Mouse (Mus musculus) thymus, postnatal 0 days (tissue): ENCODE measurements around the gene Rsph1. TPM values are rescaled to one million over a fixed set of nuclear protein-coding genes. Genes with fewer than 3 reads are reported as not detected.

Experiments
- DNase-seq: peaks from one replicate; pipeline ENCODE4 v3.0.0-alpha.2; 2015; ENCODE audit warnings: low spot score
- polyA plus RNA-seq: library from polyadenylated mRNA; unstranded; fragments of >200 nt; fragmentation: Nextera tagmentation; extraction: Ambion mirVana; gene quantifications from 2 replicates; pipeline ENCODE4 v1.2.1, GENCODE M21; 2015

The Rsph1 gene
- polyA plus RNA-seq, 1 experiment from 2014 or later: 1.2 TPM

DNA sequence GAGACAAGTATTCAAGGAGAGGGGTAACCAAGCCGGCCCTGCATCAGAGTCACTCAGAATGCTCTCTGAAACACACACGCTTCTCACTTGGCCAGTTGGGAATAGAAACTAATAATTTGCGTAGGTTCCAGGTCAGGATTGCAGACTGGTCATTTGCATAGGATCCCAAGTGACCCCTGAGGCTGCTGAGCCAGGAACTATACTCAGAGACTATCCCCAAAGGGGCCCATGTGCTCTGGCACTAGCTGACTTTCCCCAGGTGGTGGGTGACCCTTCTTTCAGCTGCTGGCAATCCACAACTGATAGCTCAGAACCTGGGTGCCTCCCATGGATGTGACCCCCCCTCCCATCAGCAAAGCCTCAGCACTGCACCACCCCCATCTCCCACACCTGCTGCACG, 18.0 kb downstream of the Rsph1 start:
- no peak for DNase-seq

DNA sequence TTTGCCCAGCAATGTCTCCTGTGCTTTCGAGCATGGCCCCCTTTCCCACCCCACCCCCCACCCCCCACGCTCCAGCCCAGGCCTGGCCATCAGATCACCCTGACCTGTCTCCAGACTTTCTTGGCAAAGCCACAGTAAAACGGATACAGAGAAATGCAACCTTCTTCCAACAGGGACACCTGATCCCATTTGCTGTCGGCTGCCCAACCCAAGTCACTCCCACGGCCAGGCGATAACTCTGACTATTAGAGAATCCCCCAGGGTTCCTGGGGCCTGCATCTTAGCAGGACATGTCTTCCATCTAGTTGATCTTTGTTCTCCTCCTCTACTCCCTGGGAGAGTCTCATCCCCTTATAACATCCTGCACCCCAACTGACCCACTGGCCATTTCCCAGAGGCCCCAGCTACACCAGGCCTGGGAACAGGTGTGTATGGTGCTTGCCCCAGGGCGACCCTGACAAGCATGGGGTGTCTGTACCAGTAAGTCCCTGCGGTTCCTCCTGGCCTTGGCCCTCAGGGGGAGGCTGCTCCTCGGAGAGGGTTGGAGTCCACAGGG, 18.8 kb downstream of the Rsph1 start:
- DNase-seq: no peak

DNA sequence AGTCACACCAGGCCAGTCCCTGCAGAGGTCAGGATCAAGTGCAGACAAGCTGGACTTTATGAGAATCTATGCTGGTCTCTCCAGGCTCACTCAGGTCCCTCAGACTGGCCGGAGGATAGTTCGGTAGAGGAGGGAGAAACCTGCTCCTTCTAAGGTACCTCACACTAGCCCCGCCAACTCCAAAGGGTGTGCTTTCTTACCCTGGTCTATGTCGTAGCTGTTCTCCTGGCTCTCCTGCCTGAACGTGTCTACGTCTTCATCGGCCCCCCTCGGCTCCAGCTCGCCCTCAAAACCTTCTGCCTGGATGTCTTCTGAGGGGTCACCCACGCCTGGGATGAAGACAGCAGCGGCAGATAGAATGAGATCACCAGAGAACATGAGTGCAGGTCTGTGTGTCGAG, 19.3 kb downstream of the Rsph1 start:
- no peak for DNase-seq

DNA sequence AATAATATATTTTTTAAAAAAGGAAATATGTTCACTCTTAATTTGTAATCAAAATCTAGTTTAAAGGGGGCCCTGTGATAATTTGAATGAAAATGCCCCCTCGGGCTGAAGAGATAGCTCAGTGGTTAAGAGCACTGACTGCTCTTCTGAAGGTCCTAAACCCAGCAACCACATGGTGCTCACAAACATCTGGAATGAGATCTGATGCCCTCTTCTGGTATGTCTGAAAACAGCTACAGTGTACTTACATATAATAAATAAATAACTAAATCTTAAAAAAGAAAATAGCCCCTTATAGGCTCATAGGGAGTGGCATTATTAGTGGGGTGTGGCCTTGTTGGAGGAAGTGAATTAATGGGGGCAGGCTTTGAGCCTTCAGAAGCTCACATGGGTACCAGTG, 20.0 kb downstream of the Rsph1 start:
- peak; percentile 30 for DNase-seq

DNA sequence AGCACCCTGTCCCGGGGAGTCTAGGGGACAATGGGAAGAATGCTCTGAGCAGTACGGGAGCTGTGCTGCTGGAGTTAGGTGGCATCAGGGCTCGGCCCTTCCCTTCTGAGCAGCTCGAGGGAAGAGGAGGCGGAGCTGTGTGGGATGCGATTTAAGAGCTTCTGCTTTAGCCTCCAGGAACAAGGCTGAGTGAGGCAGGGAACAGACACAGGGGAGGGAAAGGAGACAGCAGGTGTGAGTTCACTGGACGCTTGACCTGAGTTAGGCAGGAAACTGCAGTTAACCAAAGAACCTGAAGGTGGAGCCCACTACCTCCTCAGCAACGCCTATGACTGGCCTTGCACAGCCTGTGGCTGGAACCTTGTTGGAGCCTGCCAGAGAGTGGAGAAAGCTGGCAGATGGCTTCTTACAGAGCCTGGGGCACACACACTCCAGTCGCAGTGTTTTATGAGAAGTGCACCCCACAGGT, 22.7 kb downstream of the Rsph1 start:
- peak; percentile 72 for DNase-seq

DNA sequence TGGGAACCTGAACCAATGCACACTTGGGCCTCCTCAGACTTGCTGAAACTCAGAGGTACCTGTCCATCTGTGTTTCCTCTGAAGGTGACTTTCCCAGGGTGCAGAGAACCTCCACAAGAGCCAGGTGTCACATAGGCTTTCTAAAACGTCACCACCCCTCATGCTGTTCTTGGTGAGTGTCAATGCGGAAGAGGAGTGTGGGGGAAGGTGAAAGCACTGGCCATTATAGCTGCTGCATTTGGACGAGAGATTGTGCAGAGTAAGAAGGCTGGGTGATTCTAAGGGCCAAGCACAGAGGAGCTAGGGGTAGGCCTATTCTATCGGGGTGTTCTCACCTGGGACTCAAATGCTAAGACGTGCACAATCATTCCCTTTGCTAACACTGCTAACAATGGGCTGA, 23.2 kb downstream of the Rsph1 start:
- DNase-seq: no peak

DNA sequence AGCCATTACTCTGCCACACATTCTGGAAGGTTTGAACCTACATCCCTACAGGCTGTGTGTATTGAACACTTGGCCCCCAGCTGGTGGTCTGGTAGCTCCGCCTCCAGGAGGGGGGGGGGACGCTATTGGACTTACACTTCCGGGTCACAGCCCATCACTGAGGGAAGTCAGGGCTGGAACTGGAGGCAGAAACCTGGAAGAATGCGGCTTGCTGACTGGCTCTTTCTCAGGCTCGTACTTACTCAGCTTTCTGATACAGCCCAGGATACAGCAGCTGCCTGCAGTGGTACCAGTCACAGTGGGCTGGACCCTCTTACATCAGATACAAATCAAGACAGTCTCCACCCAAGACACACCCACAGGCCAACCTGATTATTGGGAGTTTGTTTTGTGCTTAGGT, 30.0 kb downstream of the Rsph1 start:
- DNase-seq: no peak

DNA sequence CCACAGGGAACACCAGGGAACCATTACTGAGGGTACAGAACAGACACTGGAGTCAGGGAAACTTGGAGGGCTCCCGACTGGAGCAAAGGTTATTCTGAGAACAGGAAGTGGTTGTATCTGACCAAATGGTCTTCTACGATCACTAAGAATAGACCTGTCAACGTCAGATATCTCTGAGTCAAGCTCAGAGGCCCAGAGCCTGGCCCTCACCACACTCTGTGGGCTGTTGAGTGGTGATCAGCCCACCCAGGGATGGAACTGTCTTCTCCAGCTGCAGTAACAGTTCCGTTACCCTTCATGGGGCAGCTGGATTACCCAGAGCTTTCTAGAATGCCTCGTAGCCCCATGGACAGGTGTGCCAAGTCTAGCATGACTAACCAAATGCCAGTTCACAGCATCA, 31.9 kb downstream of the Rsph1 start:
- DNase-seq: no peak

DNA sequence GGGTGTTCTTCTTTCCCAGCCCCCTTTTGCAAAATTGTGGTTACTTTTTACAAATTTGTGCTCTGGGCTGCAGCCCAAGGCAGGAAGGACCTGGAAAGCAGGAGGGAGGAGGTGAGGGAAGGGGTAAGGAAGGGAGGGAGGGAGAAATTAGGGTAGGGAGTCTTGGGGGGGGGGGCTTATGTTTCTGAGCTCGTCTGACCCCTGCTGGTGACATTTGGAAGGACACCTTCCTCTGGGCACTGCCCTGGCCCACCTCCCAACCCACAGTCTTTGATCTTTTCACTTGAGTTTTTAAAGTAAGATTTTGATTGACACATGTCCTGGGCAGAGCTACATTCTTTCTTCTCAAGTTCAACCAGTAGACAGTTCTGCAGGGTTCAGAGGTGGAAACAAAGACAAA, 34.4 kb downstream of the Rsph1 start:
- peak; percentile 46 for DNase-seq

DNA sequence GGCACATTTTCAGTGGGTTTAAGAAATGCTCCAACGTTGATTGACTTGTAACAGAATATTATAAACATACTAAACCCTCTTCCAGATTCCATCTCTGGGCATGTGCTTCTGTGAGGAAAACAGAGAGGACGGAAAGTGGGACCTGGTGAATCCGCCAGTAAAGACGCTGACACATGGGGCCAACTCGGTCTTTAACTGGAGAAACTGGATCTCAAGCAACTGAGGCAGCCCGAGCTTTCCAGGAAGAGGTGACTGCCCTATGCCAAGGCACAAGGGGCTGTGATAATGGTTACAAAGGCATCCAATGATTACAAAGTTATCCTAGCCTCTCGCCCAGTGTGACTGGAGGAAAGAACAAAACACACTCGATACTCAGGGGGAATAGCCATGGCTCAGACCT, 36.0 kb downstream of the Rsph1 start:
- DNase-seq: no peak

DNA sequence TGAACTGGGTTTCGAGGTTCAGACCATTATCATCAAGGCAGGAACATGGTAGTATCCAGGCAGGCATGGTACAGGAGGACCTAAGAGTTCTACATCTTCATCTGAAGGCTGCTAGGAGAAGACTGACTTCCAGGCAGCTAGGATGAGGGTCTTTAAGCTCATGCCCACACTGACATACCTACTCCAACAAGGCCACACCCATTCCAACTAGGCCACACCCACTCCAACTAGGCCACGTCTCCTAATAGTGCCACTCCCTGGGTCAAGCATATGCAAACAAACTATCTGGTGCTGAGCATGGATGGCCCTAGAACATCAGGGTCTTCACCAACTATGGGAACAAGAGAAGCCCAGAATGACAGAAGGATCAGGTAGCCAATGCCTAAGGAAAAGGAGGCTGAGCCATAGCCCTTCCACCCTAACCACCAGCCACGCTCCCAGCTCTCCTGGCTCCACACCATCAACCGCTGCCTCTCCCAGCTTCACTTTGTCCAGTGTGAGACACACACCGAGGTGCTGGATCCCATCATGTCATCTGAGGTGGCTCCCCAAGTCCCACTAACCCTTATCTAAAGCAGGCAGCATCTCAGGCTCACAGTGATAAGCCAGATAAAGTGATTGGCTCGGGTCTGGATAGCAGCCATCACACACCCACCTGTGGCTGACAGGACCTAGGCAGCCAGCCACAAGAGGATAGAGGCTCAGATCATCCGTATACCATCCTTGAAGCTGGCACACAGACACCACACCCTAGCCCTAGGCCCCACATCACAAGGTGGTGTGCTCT, 38.8 kb downstream of the Rsph1 start:
- DNase-seq: no peak

DNA sequence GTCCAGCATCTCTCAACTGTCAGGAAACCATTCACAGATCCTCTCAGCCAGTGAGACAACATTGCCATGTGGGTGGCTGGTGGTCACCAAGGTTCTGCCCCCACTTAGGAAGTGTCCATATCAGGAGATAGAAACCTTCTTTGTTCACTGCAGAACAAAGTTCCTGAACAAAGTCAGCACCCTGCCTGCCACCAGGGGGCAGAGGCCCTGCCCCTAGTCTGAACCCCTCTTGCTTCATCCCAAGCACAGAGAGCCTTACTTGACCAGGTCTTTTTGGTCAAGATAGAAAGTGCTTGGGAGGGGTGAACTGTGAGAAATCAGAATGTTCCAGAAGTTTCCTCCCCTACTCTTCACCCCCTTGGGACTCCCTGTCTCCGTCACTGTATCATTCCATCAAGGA, 41.3 kb downstream of the Rsph1 start:
- no peak for DNase-seq

DNA sequence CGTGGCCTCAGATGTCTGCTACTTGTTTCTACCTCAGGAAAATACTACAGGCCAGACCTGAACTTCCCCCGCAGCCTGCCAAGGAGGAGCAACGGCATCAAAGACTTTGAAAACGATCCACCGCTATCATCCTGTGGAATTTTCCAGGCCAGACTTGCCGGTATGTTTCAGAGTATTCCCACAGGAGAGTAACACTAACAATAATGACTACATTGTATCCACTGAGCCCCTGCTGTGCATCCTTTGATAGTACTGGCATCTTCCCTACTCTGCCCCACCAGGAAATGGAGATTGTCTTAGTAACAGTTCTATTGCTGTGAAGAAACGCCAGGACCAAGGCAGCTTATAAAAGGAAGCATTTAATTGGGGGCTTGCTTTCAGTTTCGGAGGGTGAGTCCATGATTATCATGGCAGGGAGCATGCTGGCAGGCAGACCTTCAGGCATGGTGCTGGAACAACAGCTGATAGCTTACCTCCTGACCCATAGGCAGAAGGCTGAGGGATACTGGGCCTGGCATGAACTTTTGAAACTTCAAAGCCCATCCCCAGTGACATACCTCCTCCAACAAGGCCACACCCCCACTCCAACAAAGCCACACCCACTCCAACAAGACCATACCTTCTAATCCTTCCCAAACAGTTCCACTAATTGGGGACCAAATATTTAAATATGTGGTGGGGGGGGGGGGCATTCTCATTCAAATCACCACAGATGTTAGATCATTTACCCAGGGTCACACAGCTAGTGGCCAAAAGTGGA, 44.8 kb downstream of the Rsph1 start:
- no peak for DNase-seq

DNA sequence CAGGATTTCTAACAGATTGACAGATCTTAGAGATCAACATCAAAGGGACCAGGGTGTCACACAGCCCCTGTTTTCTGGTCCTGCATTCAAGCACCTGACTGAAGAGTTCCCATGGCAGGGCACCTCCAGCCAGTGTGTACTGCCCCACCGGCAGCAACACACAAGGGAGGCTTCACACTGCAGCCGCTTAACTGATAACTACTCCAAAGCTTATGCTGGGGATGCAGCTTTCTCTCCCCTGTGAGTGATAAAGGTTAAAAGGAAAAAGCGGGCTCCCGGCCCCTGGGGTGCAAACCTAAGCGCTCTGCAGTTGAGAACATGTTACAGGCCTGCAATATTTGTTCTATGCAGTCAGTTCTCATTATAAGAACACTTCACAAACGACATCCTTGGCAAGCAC, 45.4 kb downstream of the Rsph1 start:
- no peak for DNase-seq

DNA sequence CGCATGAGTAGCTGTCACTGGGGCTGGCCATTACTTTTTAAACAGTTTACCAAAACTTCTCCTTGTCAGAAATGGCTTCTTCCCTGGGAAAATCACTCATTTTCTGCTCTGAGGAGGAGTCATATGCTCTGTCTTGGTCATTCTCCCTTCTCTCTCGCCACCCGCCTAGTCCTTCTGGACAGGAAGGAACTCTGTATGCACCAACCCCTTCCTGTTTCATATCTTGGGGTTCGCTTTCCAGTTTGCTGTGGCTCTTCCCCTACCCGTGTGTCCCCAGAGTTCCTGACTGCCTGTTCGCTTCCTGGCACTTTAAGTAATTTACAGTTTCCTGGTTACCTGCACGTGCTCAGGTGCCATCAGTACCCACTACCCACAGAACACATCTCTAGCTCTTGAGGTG, 50.3 kb downstream of the Rsph1 start:
- no peak for DNase-seq

DNA sequence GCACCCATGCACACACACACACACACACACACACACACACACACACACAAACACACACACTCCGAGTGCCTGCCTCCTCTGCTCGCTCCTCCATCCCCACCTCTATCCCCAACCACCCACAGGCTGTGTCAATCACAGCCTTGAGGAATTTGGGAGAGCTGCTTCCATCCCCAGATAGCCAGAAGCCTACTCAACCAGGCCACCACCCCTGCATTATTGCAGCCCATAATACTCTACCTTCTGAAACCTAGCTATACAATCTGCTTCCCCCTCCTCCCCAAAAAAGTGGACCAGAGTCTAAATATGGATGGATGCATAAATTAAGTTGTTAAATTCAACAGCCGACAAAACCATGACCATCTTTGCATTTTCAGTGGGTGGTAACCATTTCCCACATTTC, 50.8 kb downstream of the Rsph1 start:
- DNase-seq: no peak

DNA sequence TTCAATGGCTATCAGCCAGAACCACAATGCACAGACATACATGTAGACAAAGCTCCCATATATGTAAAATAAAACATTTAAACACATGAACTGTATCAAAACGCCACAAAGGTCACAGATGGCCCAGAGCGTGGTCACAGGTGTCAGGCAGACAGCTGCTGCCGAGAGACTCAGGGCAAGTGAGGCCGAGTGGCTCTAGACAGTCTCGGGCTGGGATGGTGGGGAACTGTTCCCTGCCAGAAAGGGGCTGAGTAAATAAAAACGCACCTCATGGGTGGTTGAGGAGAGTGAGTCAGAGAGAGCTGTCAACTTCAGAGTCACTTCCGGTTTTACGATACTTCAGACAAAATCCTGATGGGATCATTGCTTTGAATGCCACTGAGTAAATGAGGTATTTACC, 52.6 kb downstream of the Rsph1 start:
- peak; percentile 46 for DNase-seq

DNA sequence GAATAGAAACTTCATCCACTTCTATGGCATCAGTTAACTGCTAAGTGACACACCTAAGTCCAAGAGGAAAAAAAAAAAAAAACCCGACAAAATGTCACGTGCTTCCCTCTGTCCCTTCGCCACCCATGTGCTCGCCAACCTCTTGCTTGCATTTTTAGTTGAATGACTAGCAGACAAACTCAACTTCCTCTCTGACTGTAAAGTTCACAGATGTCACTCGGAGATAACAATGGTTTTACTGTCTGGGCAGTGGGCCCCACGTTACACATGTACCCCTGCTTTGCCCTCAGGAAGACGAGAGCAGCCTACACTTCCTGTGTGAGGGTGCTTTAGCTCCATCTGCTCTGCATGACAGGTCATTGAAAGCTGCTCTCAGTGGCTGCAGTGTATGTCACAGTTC, 53.3 kb downstream of the Rsph1 start:
- peak; percentile 84 for DNase-seq

DNA sequence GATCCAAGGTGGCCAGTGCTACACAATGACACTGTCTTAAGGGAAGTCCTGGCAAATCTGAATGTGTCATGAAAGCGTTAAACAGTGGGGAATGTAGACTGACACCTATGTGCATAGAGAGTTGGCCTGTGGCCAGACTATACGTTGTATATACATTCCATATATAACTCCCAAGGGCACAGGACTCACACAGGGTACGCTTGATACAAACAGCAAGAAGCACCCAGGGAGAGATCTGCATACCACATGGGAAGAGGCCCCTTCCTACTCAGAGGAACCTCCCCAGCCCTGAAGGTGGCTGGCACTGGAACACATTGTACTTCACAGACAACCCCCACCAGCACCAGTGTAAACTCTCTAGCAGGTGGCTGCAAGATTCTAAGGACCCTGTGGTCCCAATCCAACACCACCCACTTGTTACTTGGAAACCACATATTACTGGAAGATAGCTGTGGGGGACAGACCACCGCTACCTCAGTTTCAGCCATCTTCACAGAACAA, 54.3 kb downstream of the Rsph1 start:
- peak; percentile 44 for DNase-seq

DNA sequence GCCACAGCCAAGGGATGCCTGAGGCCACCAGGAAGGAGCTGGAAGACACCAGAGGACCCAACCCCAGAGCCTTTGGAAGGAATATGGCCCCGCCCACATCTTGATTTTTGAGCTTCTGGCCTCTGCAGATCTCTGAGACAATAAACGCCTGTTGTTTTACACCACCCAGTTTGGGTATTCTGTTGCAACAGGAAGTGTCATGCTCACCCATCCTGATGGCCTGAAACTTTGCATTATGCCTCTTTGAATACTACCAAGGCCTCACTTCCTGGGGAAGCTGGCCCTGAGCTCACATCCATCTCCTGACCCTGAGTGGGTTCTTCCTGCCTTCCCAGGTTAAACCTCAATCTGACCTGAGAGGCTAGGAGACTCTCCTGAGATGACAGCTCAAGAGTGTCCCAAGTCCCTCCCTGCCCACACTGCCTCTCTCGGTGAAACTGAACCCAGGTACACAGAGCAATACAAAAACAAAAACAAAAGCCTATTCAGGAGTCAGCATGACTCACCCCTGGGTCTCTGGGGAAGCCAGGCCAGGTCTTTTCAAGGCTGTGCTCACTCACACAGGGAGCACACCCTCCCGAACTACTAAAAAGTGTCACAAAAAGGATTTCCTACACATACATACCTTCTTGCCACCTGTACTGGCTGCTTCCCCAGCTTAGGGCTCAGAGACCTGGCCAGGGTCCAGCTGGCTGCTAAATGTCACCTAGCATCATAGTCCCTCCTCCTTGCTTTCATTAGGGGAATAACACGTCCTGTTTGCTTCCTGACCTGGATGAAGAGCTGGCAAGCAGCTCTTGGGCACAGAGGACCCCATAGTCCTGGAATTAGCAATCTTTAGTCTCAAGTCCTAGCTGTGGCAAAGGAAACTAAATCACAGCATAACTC, 60.9 kb downstream of the Rsph1 start:
- no peak for DNase-seq

DNA sequence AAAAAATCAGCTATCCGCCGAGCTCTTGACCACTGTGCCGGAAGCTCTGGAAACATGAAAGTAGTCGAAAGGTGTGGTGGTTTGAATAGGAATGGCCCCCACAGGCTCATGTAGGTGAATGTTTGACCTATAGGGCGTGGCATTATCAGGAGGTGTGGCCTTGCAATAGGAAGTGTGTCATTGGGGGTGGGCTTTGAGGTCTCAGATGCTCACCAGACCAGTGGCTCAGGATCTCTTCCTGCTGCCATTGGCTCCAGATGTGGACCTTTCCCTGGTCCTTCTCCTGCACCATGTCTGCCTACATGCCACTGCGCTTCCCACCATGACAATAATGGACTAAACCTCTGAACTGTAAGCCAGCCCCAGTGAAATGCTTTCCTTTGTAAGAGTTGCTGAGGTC, 65.3 kb downstream of the Rsph1 start:
- DNase-seq: no peak
